Mouse (Mus musculus) neural tube, embryonic 12.5 days (tissue): ENCODE data around the gene Pmp22. TPM values are rescaled to one million over a fixed set of nuclear protein-coding genes. Genes with fewer than 3 reads are reported as not detected.

Source experiments
- ATAC-seq: fragments of 200-750 bp; cut with Nextera tagmentation; 2 replicates; pipeline ENCODE4 v1.8.0; 2017; ENCODE audit warnings: low read depth, mild to moderate bottlenecking, moderate TSS enrichment, moderate library complexity; ENCODE audit not compliant: low FRiP score
- H3K27ac ChIP-seq: fragments of 300-500 bp; sonication (generic); 2 replicates; pipeline ENCODE4 v1.5.1; 2016
- H3K27me3 ChIP-seq: fragments of 300-500 bp; sonication (generic); replicated peaks from 2 replicates; pipeline ENCODE4 v1.6.1; 2016; ENCODE audit warnings: mild to moderate bottlenecking
- H3K36me3 ChIP-seq: fragments of 300-500 bp; sonication (generic); 2 replicates; pipeline ENCODE4 v1.6.1; 2016; ENCODE audit warnings: mild to moderate bottlenecking
- H3K4me1 ChIP-seq: fragments of 300-500 bp; sonication (generic); 2 replicates; pipeline ENCODE4 v1.6.1; 2016
- H3K4me2 ChIP-seq: fragments of 300-500 bp; sonication (generic); replicated peaks from 2 replicates; pipeline ENCODE4 v1.6.1; 2016; ENCODE audit warnings: mild to moderate bottlenecking
- H3K4me3 ChIP-seq: fragments of 300-500 bp; sonication (generic); 2 replicates; pipeline ENCODE4 v1.5.1; 2016
- H3K9ac ChIP-seq: fragments of 300-500 bp; sonication (generic); 2 replicates; pipeline ENCODE4 v1.6.1; 2016; ENCODE audit warnings: mild to moderate bottlenecking
- H3K9me3 ChIP-seq: fragments of 300-500 bp; sonication (generic); 2 replicates; pipeline ENCODE4 v1.6.1; 2016; ENCODE audit warnings: mild to moderate bottlenecking
- WGBS: fragments of 180-500 bp; shearing (Covaris S2); methylation state at CpG from one replicate; pipeline ENCODE4 v1.1.7; 2016; 5-methylcytosine and 5-hydroxymethylcytosine counted together
- polyA plus RNA-seq: library from polyadenylated mRNA; unstranded; fragments of >200 nt; fragmentation: Nextera tagmentation; extraction: Ambion mirVana; gene quantifications from 2 replicates; pipeline ENCODE4 v1.2.1, GENCODE M21; 2016

Gene Pmp22
- polyA plus RNA-seq, 1 experiment from 2014 or later: 29.8 TPM

GRCm38 (mm10) chr11:63129840-63130239, 1.1 kb downstream of the Pmp22 start:
- Histone ChIP-seq H3K4me3 (no peak overlapping the region), H3K27me3 (peaks cover 59% of the 10 kb centered on the region), H3K4me1 (peaks cover 26% of the 10 kb centered on the region), H3K9me3 (no peaks in the 10 kb centered on the region), H3K9ac (no peak overlapping the region), H3K36me3 (no peaks in the 10 kb centered on the region), H3K27ac (no peak overlapping the region), H3K4me2 (no peak overlapping the region)
- WGBS: 17% methylated on average over 12 of the region's 12 CpGs
- ATAC-seq: no peak

DNA sequence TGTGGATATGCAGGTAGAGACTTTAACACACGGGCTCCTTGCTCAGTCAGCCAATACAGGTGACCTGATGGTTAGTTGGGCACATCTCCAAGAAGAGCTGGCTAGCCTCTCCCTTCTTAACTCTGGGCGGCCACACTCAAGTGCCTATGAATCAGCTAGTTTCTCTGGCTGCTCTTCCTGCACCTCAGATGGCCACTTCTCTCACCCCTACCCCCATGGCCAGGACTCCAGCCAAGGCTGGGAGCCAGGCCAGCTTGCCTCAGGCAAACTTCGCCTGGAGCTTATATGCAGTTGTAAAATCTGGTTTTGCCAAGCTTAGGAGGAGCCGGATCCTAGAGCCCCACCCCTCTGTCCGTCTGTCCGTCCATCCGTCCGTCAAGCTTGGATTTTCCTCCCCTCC, 1.7 kb downstream of the Pmp22 start:
- Histone ChIP-seq H3K9me3 (no peaks in the 10 kb centered on the region), H3K27ac (no peak overlapping the region), H3K4me2 (peak overlapping the region; percentile 96), H3K27me3 (peaks cover 60% of the 10 kb centered on the region), H3K36me3 (no peaks in the 10 kb centered on the region), H3K4me1 (peaks cover 33% of the 10 kb centered on the region), H3K9ac (no peak overlapping the region), H3K4me3 (no peak overlapping the region)
- no peak for ATAC-seq
- WGBS: 46% methylated on average over 8 of the region's 8 CpGs

DNA sequence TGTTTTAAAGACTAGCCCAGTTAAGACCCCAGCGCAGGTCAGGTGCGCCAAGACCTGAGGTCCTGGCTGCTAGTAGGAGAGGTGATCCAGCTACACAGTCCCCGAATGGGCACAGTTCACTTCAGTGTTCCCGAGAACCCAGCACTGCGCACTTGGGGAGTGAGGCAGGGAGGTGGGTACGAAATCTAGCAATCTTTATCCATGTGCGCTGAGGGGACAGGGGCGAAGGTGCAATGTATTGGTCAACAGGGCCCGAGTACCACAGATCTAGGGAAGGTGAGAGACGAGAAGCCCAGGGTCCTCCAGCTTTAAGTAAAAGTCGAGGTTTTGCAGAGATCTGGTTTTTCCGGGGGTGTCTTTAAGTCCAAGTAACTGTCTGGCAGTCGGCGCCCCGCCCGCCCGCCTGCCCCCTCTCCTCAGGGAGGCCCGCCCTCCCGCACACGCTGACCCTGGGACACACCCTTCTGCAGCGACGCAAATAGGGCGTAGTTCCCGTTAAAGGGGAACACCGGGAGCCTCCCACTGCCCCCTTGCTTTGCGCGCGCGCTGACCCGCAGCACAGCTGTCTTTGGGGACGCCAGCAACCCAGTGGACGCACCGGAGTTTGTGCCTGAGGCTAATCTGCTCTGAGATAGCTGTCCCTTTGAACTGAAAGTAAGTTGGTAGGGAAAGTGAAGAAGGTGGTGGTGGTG, 2.4 kb downstream of the Pmp22 start:
- Histone ChIP-seq H3K36me3 (no peaks in the 10 kb centered on the region), H3K9me3 (no peaks in the 10 kb centered on the region), H3K9ac (no peak overlapping the region), H3K4me2 (peak overlapping the region; percentile 96), H3K4me3 (peak overlapping the region; percentile 51), H3K27ac (no peak overlapping the region), H3K4me1 (peaks cover 33% of the 10 kb centered on the region), H3K27me3 (peaks cover 60% of the 10 kb centered on the region)
- WGBS: 5% methylated on average over 33 of the region's 33 CpGs
- ATAC-seq: no peak

DNA sequence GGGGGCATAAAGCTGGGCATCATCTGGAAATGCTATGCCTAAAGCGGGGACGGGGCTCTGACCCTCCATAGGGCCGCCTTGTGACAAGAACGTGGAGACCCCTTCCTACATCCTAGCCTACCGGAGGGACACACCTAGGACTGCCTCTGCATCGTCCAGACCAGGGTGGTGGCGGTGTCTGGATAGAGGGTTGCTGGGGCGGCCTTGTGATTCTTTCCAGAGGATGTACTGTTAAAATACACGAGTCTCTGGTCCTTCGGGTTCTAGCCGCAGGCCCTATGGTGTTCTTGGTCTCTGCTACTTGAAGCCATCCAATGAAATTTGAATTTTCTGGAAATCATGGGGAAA, 2.9 kb downstream of the Pmp22 start:
- Histone ChIP-seq H3K27ac (no peak overlapping the region), H3K36me3 (no peaks in the 10 kb centered on the region), H3K27me3 (peaks cover 60% of the 10 kb centered on the region), H3K9ac (no peak overlapping the region), H3K4me3 (peak overlapping the region; percentile 51), H3K4me2 (peak overlapping the region; percentile 96), H3K4me1 (peaks cover 33% of the 10 kb centered on the region), H3K9me3 (no peaks in the 10 kb centered on the region)
- 5% methylated on average over 11 of the region's 11 CpGs for WGBS
- no peak for ATAC-seq

GRCm38 (mm10) chr11:63132151-63132500, 3.3 kb downstream of the Pmp22 start:
- Histone ChIP-seq H3K4me2 (peak overlapping the region; percentile 96), H3K36me3 (no peaks in the 10 kb centered on the region), H3K9ac (peak overlapping the region; percentile 69), H3K9me3 (no peaks in the 10 kb centered on the region), H3K4me3 (peak overlapping the region; percentile 51), H3K27ac (0 out of 2 replicates have a peak overlapping the region, but pooled peaks have one; percentile 26), H3K4me1 (peaks cover 33% of the 10 kb centered on the region), H3K27me3 (peaks cover 60% of the 10 kb centered on the region)
- ATAC-seq: 0 out of 2 replicates have a peak, but pooled peaks have one; percentile 8
- under 1% methylated on average over 11 of the region's 11 CpGs for WGBS

DNA sequence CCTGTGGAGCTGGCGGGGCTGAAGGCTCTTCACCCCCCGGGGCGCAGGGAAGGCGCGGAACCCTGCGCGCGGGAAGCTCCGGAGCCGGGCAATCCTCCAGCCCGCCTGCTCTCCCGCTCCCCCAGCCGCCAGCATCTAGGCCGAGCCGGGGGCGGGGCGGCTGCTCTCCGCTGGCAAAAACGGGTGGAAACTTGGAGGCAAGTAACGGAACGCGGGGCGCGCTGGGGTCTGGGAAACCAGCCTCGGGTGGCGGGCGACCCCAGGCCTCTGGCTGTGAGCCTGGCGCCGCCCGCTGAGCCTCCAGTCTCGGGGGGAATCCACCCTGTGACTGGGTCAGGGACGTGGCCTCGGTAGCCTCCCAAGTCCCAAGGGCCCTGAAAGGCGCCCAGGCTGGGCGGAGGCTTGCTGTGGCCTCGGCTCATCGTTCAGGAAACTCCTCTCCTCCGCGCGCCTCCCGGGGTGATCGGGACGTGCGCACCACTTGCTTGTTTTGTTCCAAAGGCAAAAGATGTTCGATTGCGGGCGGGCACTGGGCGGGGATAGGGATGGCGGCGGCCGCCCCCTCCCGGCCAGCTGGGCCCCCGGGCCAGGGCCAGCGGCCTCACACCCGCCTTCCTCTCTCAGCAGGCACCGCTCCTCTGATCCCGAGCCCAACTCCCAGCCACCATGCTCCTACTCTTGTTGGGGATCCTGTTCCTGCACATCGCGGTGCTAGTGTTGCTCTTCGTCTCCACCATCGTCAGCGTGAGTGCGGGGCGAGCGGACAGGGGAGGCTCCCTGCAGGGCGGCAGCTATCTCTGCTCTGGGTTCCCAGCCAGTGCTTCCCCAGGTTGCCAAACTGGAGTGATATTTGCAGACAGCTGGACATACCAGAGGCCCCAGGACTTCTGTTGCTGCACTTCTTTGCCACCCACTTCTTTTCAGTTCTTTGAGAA, 4.0 kb downstream of the Pmp22 start:
- H3K27me3 ChIP-seq: peaks cover 60% of the 10 kb centered on the region
- H3K4me2 ChIP-seq: peak overlapping the region; percentile 96
- H3K27ac ChIP-seq: 0 out of 2 replicates have a peak overlapping the region, but pooled peaks have one; percentile 26
- peak overlapping the region; percentile 69 for H3K9ac ChIP-seq
- H3K9me3 ChIP-seq: no peaks in the 10 kb centered on the region
- under 1% methylated on average over 66 of the region's 66 CpGs for WGBS
- H3K4me3 ChIP-seq: peak overlapping the region; percentile 51
- H3K36me3 ChIP-seq: no peaks in the 10 kb centered on the region
- ATAC-seq: peak; percentile 23; the same call in 1 of the 2 replicates
- H3K4me1 ChIP-seq: peaks cover 33% of the 10 kb centered on the region

DNA sequence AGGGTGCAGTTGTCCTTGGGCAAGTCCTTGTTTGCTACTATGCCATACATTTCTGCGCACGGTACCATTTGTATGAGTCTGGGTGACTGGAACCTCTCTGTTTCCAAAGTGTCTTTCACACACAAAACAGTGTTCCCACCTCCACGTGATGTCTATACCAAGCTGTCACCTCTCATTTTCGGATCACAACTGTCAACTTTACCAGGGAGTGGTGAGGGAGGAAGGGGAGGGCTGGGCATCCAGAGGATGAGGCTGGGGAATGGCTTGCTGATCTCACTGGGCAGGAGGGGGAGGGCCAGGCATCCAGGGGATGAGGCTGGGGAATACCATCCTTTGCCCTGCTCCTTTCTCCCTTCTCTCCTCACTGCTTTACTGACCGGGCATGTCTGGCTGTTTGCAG, 5.2 kb downstream of the Pmp22 start:
- no peak overlapping the region for H3K4me3 ChIP-seq
- no peak overlapping the region for H3K27ac ChIP-seq
- H3K9ac ChIP-seq: no peak overlapping the region
- H3K9me3 ChIP-seq: no peaks in the 10 kb centered on the region
- 0 out of 2 replicates have a peak overlapping the region, but pooled peaks have one; percentile 96 for H3K4me2 ChIP-seq
- peaks cover 57% of the 10 kb centered on the region for H3K27me3 ChIP-seq
- peaks cover 33% of the 10 kb centered on the region for H3K4me1 ChIP-seq
- WGBS: 89% methylated on average over 5 of the region's 5 CpGs
- no peak for ATAC-seq
- H3K36me3 ChIP-seq: no peaks in the 10 kb centered on the region

DNA sequence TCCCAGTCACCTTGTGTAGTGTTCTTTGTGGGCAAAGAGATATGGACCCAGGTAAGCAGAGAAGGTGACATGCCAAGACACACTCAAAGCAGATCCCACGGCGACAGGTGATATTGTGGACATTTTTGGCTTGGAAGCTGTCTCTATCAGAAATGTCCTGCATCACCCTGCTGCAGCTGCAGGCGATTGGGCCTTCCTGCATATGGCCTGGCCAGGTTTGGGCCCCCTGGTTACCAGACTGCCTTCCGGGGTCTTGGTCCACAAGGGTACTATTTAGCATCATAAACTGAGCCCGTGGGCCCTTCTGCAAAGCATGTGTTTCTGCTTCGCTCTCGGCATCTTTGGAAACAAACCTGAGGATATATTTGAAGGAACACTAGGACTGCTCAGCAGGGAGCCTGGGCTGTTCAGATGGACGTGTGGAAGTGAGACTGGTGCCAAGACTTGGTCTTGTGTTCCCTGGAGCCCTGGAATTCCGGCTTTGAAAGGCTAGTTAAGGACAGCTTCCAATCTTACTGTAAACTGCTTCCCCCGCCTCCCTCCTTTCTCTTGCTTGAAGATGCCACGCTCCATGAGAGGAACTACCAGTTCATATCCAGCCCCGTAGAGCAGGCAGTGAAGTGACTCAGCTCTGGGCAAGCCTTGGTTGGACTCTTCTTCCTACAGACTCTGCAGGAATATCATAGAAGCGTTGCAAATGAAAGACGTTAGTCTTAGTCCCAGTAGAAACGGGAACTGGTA, 6.1 kb downstream of the Pmp22 start:
- ATAC-seq: no peak
- no peaks in the 10 kb centered on the region for H3K9me3 ChIP-seq
- H3K36me3 ChIP-seq: no peaks in the 10 kb centered on the region
- no peak overlapping the region for H3K4me3 ChIP-seq
- no peak overlapping the region for H3K4me2 ChIP-seq
- H3K4me1 ChIP-seq: peaks cover 33% of the 10 kb centered on the region
- WGBS: 71% methylated on average over 15 of the region's 15 CpGs
- peaks cover 48% of the 10 kb centered on the region for H3K27me3 ChIP-seq
- H3K9ac ChIP-seq: no peak overlapping the region
- no peak overlapping the region for H3K27ac ChIP-seq

DNA sequence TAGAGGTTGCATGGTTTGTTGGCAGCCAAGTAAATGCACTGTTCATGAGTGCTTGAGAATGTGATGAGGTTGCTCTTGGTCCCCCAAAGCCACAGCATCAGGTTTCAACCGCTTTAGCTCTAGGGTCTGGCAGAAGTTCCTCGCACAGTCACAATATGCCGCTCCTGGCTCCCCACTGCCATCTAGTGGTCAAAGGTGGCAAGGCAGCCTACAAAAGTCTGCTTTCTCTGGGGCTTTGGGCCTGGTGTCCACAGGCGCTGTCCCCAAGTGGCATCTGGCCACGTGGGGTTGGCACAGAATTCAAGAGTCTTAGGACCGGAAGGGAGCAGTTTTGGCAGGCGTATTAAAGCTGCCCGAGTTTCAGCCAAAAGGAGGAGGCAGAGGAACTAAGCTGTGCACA, 6.8 kb downstream of the Pmp22 start:
- H3K9ac ChIP-seq: no peak overlapping the region
- ATAC-seq: 0 out of 2 replicates have a peak, but pooled peaks have one; percentile 37
- H3K4me2 ChIP-seq: no peak overlapping the region
- H3K36me3 ChIP-seq: no peaks in the 10 kb centered on the region
- no peak overlapping the region for H3K27ac ChIP-seq
- H3K4me1 ChIP-seq: peaks cover 31% of the 10 kb centered on the region
- WGBS: 6% methylated on average over 8 of the region's 8 CpGs
- H3K9me3 ChIP-seq: no peaks in the 10 kb centered on the region
- peaks cover 42% of the 10 kb centered on the region for H3K27me3 ChIP-seq
- H3K4me3 ChIP-seq: no peak overlapping the region

DNA sequence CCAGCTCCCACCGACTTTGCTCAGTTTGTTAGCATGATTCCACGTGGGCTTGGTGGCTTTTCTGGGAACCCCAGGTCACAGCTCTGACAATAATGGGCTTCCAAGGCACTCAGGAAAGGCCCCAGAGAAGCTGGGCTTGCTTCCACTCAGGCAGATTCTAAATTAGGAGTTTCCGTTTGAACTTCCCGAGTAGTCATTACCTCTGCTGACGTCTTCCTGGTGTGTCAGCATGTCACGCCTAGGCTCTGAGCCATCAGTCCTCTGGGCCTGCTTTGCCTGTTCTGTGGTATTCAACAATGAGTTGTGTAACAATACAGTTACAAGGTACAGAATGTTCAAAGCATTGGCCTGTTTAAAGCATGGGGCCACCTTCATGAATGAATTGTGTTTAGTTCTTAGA, 7.4 kb downstream of the Pmp22 start:
- Histone ChIP-seq H3K27me3 (peaks cover 36% of the 10 kb centered on the region), H3K4me2 (no peak overlapping the region), H3K36me3 (no peaks in the 10 kb centered on the region), H3K9me3 (no peaks in the 10 kb centered on the region), H3K4me1 (peaks cover 25% of the 10 kb centered on the region), H3K27ac (no peak overlapping the region), H3K4me3 (no peak overlapping the region), H3K9ac (no peak overlapping the region)
- 86% methylated on average over 6 of the region's 6 CpGs for WGBS
- ATAC-seq: no peak

- Histone ChIP-seq H3K4me2 (no peak overlapping the region), H3K9me3 (no peaks in the 10 kb centered on the region), H3K4me3 (no peak overlapping the region), H3K4me1 (peaks cover 19% of the 10 kb centered on the region), H3K36me3 (no peaks in the 10 kb centered on the region), H3K27ac (no peak overlapping the region), H3K27me3 (peaks cover 29% of the 10 kb centered on the region), H3K9ac (no peak overlapping the region)
- 62% methylated on average over 4 of the region's 4 CpGs for WGBS
- no peak for ATAC-seq
Measured at GRCm38 (mm10) chr11:63136836-63137416, 8.1 kb downstream of the Pmp22 start.
